Mouse (Mus musculus) hindbrain, embryonic 12.5 days (tissue): ENCODE measurements at regions not wholly inside any gene's neighbourhood (a gene's known extent, or its start where the extent isn't known, plus 50 kb on each side); places are given as distances from the start of the nearest gene placed in this dataset.
"Not testable (repeated sequence)": the region's sequence is repeated elsewhere in the genome, so short reads cannot be mapped to it uniquely, and the experiment has no call there.

Experiments used
- ATAC-seq: fragments of 200-750 bp; cut with Nextera tagmentation; 2 replicates; pipeline ENCODE4 v1.8.0; 2017; ENCODE audit warnings: moderate TSS enrichment; ENCODE audit not compliant: low FRiP score
- H3K27ac ChIP-seq: fragments of 300-500 bp; sonication (generic); 2 replicates; pipeline ENCODE4 v1.5.1; 2016; ENCODE audit warnings: mild to moderate bottlenecking
- H3K27me3 ChIP-seq: fragments of 300-500 bp; sonication (generic); 2 replicates; pipeline ENCODE4 v1.6.1; 2016; ENCODE audit warnings: mild to moderate bottlenecking
- H3K36me3 ChIP-seq: fragments of 300-500 bp; sonication (generic); 2 replicates; pipeline ENCODE4 v1.6.1; 2016; ENCODE audit warnings: mild to moderate bottlenecking
- H3K4me1 ChIP-seq: fragments of 300-500 bp; sonication (generic); 2 replicates; pipeline ENCODE4 v1.6.1; 2016
- H3K4me2 ChIP-seq: fragments of 300-500 bp; sonication (generic); replicated peaks from 2 replicates; pipeline ENCODE4 v1.6.1; 2016; ENCODE audit warnings: mild to moderate bottlenecking
- H3K4me3 ChIP-seq: fragments of 300-500 bp; sonication (generic); 2 replicates; pipeline ENCODE4 v1.5.1; 2016; ENCODE audit warnings: mild to moderate bottlenecking
- H3K9ac ChIP-seq: fragments of 300-500 bp; sonication (generic); 2 replicates; pipeline ENCODE4 v1.6.1; 2016; ENCODE audit warnings: mild to moderate bottlenecking, moderate library complexity
- H3K9me3 ChIP-seq: fragments of 300-500 bp; sonication (generic); replicated peaks from 2 replicates; pipeline ENCODE4 v1.6.1; 2016; ENCODE audit warnings: mild to moderate bottlenecking
- WGBS: fragments of 180-500 bp; shearing (Covaris S2); methylation state at CpG from one replicate; pipeline ENCODE4 v1.1.7; 2016; 5-methylcytosine and 5-hydroxymethylcytosine counted together

GRCm38 (mm10) chr8:103577147-103577546 lies 524.3 kb upstream of the Cdh5 start:
- 85% methylated on average over 3 of the region's 3 CpGs for WGBS

GRCm38 (mm10) chr8:103578006-103578405 lies 523.4 kb upstream of the Cdh5 start:
- H3K4me1 ChIP-seq, result peaks cover 3% of the 10 kb centered on the region
- no peak overlapping the region for H3K4me2 ChIP-seq
- ATAC-seq, result no peak
- 90% methylated on average over 6 of the region's 6 CpGs for WGBS
- H3K4me3 ChIP-seq, result no peak overlapping the region
- no peaks in the 10 kb centered on the region for H3K27me3 ChIP-seq
- no peaks in the 10 kb centered on the region for H3K9me3 ChIP-seq
- no peak overlapping the region for H3K27ac ChIP-seq
- H3K9ac ChIP-seq, result no peak overlapping the region
- no peaks in the 10 kb centered on the region for H3K36me3 ChIP-seq

More at GRCm38 (mm10) chr8:103577147-103577546, 524.3 kb upstream of the Cdh5 start:
- Histone ChIP-seq H3K27me3 (no peaks in the 10 kb centered on the region), H3K27ac (no peak overlapping the region), H3K4me1 (no peaks in the 10 kb centered on the region), H3K4me3 (no peak overlapping the region), H3K9me3 (no peaks in the 10 kb centered on the region), H3K36me3 (no peaks in the 10 kb centered on the region), H3K9ac (no peak overlapping the region), H3K4me2 (no peak overlapping the region)
- no peak for ATAC-seq

GRCm38 (mm10) chr8:103608291-103608690 lies 493.1 kb upstream of the Cdh5 start:
- ATAC-seq, result no peak
- Histone ChIP-seq H3K9me3 (no peaks in the 10 kb centered on the region), H3K27me3 (no peaks in the 10 kb centered on the region), H3K4me2 (no peak overlapping the region), H3K4me1 (no peaks in the 10 kb centered on the region), H3K4me3 (no peak overlapping the region), H3K27ac (no peak overlapping the region), H3K9ac (no peak overlapping the region), H3K36me3 (no peaks in the 10 kb centered on the region)
- WGBS, result 93% methylated on average over 6 of the region's 6 CpGs

GRCm38 (mm10) chr8:103623781-103624434 lies 477.5 kb upstream of the Cdh5 start:
- H3K4me1 ChIP-seq, result peaks cover 12% of the 10 kb centered on the region
- no peak overlapping the region for H3K4me3 ChIP-seq
- H3K4me2 ChIP-seq, result no peak overlapping the region
- no peak overlapping the region for H3K9ac ChIP-seq
- no peak overlapping the region for H3K27ac ChIP-seq
- peak; percentile 95 for ATAC-seq
- no peaks in the 10 kb centered on the region; the same call in 1 of the 2 replicates for H3K27me3 ChIP-seq
- H3K9me3 ChIP-seq, result no peaks in the 10 kb centered on the region
- 31% methylated on average over 3 of the region's 3 CpGs for WGBS
- H3K36me3 ChIP-seq, result no peaks in the 10 kb centered on the region

GRCm38 (mm10) chr8:103625166-103625890 lies 476.1 kb upstream of the Cdh5 start:
- no peak overlapping the region for H3K27ac ChIP-seq
- H3K27me3 ChIP-seq, result no peaks in the 10 kb centered on the region; the same call in 1 of the 2 replicates
- no peaks in the 10 kb centered on the region for H3K9me3 ChIP-seq
- no peak overlapping the region for H3K4me2 ChIP-seq
- no peak overlapping the region for H3K4me3 ChIP-seq
- WGBS, result 80% methylated on average over 7 of the region's 7 CpGs
- no peak overlapping the region for H3K9ac ChIP-seq
- H3K36me3 ChIP-seq, result no peaks in the 10 kb centered on the region
- ATAC-seq, result no peak
- peaks cover 12% of the 10 kb centered on the region for H3K4me1 ChIP-seq

GRCm38 (mm10) chr8:103626446-103626845 lies 475.0 kb upstream of the Cdh5 start:
- 64% methylated on average over 4 of the region's 4 CpGs for WGBS
- Histone ChIP-seq H3K27me3 (no peaks in the 10 kb centered on the region; the same call in 1 of the 2 replicates), H3K4me3 (no peak overlapping the region), H3K4me2 (no peak overlapping the region), H3K9me3 (no peaks in the 10 kb centered on the region), H3K36me3 (no peaks in the 10 kb centered on the region), H3K27ac (no peak overlapping the region), H3K9ac (no peak overlapping the region), H3K4me1 (peaks cover 12% of the 10 kb centered on the region)
- no peak for ATAC-seq

GRCm38 (mm10) chr8:103632543-103632942 lies 468.9 kb upstream of the Cdh5 start:
- WGBS, result 79% methylated on average over 6 of the region's 6 CpGs
- H3K36me3 ChIP-seq, result no peaks in the 10 kb centered on the region
- H3K4me3 ChIP-seq, result no peak overlapping the region
- H3K9me3 ChIP-seq, result no peaks in the 10 kb centered on the region
- H3K9ac ChIP-seq, result no peak overlapping the region
- no peaks in the 10 kb centered on the region for H3K27me3 ChIP-seq
- H3K27ac ChIP-seq, result no peak overlapping the region
- H3K4me2 ChIP-seq, result no peak overlapping the region
- 0 out of 2 replicates have a peak, but pooled peaks cover 2% of the 10 kb centered on the region for H3K4me1 ChIP-seq
- ATAC-seq, result no peak

GRCm38 (mm10) chr8:103634951-103635350 lies 466.5 kb upstream of the Cdh5 start:
- WGBS, result 65% methylated on average over 14 of the region's 14 CpGs

GRCm38 (mm10) chr8:103643621-103644020 lies 457.8 kb upstream of the Cdh5 start:
- Histone ChIP-seq H3K27me3 (no peaks in the 10 kb centered on the region), H3K9ac (no peak overlapping the region), H3K36me3 (no peaks in the 10 kb centered on the region), H3K9me3 (no peaks in the 10 kb centered on the region), H3K27ac (no peak overlapping the region), H3K4me3 (no peak overlapping the region), H3K4me2 (no peak overlapping the region), H3K4me1 (no peaks in the 10 kb centered on the region)
- ATAC-seq, result no peak
- WGBS, result 87% methylated on average over 2 of the region's 2 CpGs

More at GRCm38 (mm10) chr8:103634951-103635350, 466.5 kb upstream of the Cdh5 start:
- H3K9ac ChIP-seq, result no peak overlapping the region
- no peaks in the 10 kb centered on the region for H3K27me3 ChIP-seq
- H3K4me1 ChIP-seq, result 0 out of 2 replicates have a peak, but pooled peaks cover 2% of the 10 kb centered on the region
- no peaks in the 10 kb centered on the region for H3K36me3 ChIP-seq
- no peak overlapping the region for H3K4me3 ChIP-seq
- ATAC-seq, result no peak
- H3K4me2 ChIP-seq, result no peak overlapping the region
- no peak overlapping the region for H3K27ac ChIP-seq
- no peaks in the 10 kb centered on the region for H3K9me3 ChIP-seq

GRCm38 (mm10) chr8:103644106-103644505 lies 457.3 kb upstream of the Cdh5 start:
- Histone ChIP-seq H3K27ac (no peak overlapping the region), H3K9ac (no peak overlapping the region), H3K27me3 (no peaks in the 10 kb centered on the region), H3K9me3 (no peaks in the 10 kb centered on the region), H3K4me1 (no peaks in the 10 kb centered on the region), H3K36me3 (no peaks in the 10 kb centered on the region), H3K4me2 (no peak overlapping the region), H3K4me3 (no peak overlapping the region)
- ATAC-seq, result no peak
- WGBS, result 72% methylated on average over 6 of the region's 6 CpGs

- WGBS, result 94% methylated on average over 3 of the region's 3 CpGs
- ATAC-seq, result no peak
Observed at GRCm38 (mm10) chr8:103644845-103645244, 456.6 kb upstream of the Cdh5 start.

GRCm38 (mm10) chr8:103664796-103665195 lies 436.6 kb upstream of the Cdh5 start:
- H3K36me3 ChIP-seq, result no peaks in the 10 kb centered on the region
- no peak overlapping the region for H3K9ac ChIP-seq
- no peak overlapping the region for H3K4me2 ChIP-seq
- 100% methylated on average over 1 of the region's 1 CpGs for WGBS
- H3K9me3 ChIP-seq, result no peaks in the 10 kb centered on the region
- H3K27ac ChIP-seq, result no peak overlapping the region
- no peak for ATAC-seq
- no peaks in the 10 kb centered on the region for H3K4me1 ChIP-seq
- no peak overlapping the region for H3K4me3 ChIP-seq
- no peaks in the 10 kb centered on the region for H3K27me3 ChIP-seq

More at GRCm38 (mm10) chr8:103644845-103645244, 456.6 kb upstream of the Cdh5 start:
- Histone ChIP-seq H3K27ac (no peak overlapping the region), H3K9me3 (no peaks in the 10 kb centered on the region), H3K4me1 (no peaks in the 10 kb centered on the region), H3K4me2 (no peak overlapping the region), H3K27me3 (no peaks in the 10 kb centered on the region), H3K4me3 (no peak overlapping the region), H3K9ac (no peak overlapping the region), H3K36me3 (no peaks in the 10 kb centered on the region)

GRCm38 (mm10) chr8:103686233-103686632 lies 415.2 kb upstream of the Cdh5 start:
- not testable (repeated sequence) for H3K36me3 ChIP-seq, H3K4me3 ChIP-seq, H3K9me3 ChIP-seq, H3K27ac ChIP-seq, H3K4me2 ChIP-seq, H3K9ac ChIP-seq, H3K4me1 ChIP-seq, H3K27me3 ChIP-seq, ATAC-seq
- WGBS, result 88% methylated on average over 5 of the region's 5 CpGs
